Mouse (Mus musculus): ENCODE data around the gene R3hdm4.

DNA sequence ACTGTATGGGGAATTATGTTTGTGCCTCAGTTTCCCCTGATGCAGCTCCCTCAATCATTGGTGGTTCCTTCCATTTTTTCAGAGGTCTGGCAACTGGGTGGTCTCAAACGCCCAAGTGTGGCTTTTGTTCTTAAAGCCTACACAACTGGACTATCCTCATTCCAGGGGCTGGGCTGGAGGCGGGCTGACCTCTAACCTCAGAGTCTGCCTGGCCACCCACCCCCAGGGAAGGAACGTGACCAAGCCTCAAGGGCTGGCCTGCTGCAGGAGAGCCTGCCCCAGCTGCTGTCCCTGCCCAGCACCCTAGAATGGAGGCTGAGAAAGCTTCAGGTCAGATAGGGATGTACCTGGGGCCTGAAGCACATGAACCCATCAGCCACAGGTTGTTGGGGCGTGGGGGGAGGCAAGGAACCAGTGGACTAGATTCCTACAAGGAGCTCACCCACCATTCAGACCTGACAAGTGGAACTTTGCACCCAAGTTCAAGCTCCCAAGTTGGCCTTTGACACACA lies 35.7 kb upstream of the R3hdm4 start:
- no peak for TF ChIP-seq TCF12 (IDR thresholded peaks at IDR 0.05; ENCODE audit: low read depth, low read length)
- TF ChIP-seq KAT2A (conservative IDR thresholded peaks at IDR 0.05; ENCODE audit: low read depth, low read length), result no peak
- TF ChIP-seq ZC3H11A (IDR thresholded peaks at IDR 0.05; ENCODE audit: low read depth, low read length), result no peak
- TF ChIP-seq CTCF (IDR thresholded peaks at IDR 0.05 in 2 of 3, conservative IDR thresholded peaks at IDR 0.05 in 1 of 3; ENCODE audit: control insufficient read depth in 1 of 3, insufficient read depth in 1 of 3, low read depth in 2 of 3, low read length in 3 of 3, poor library complexity in 1 of 3, severe bottlenecking in 1 of 3), result no peak
- no peak for TF ChIP-seq UBTF (IDR thresholded peaks at IDR 0.05; ENCODE audit: borderline replicate concordance, insufficient read depth, low read depth, low read length)
- no peak for TF ChIP-seq EP300 (IDR thresholded peaks at IDR 0.05; ENCODE audit: low read depth in 1 of 2, low read length in 2 of 2)
- TF ChIP-seq USF1 (IDR thresholded peaks at IDR 0.05; ENCODE audit: low read depth, low read length), result no peak
- no peak for TF ChIP-seq RAD21 (IDR thresholded peaks at IDR 0.05; ENCODE audit: low read depth, low read length)
- no peak for TF ChIP-seq GATA1 (IDR thresholded peaks at IDR 0.05; ENCODE audit: low read depth, low read length)
- TF ChIP-seq BHLHE40 (IDR thresholded peaks at IDR 0.05; ENCODE audit: borderline replicate concordance, low read depth, low read length), result no peak
- TF ChIP-seq POLR2A (IDR thresholded peaks at IDR 0.05; ENCODE audit: control insufficient read depth in 1 of 2, insufficient read depth in 1 of 2, low read depth in 1 of 2, low read length in 2 of 2, poor library complexity in 1 of 2), result no peak
- no peak for TF ChIP-seq MEF2A (IDR thresholded peaks at IDR 0.05; ENCODE audit: extremely low read depth, insufficient replicate concordance, low read depth, low read length, poor library complexity, severe bottlenecking)
- no peak for TF ChIP-seq TAL1 (IDR thresholded peaks at IDR 0.05; ENCODE audit: low read length)

All from MEL (cell line).